Mouse (Mus musculus) layer of hippocampus, adult 9-11 months (tissue): Measurements from ENCODE around the gene Sh2d5.

Experiments
- DNase-seq: peaks from one replicate; pipeline ENCODE4 v3.0.0; 2022

Sh2d5 gene

DNA sequence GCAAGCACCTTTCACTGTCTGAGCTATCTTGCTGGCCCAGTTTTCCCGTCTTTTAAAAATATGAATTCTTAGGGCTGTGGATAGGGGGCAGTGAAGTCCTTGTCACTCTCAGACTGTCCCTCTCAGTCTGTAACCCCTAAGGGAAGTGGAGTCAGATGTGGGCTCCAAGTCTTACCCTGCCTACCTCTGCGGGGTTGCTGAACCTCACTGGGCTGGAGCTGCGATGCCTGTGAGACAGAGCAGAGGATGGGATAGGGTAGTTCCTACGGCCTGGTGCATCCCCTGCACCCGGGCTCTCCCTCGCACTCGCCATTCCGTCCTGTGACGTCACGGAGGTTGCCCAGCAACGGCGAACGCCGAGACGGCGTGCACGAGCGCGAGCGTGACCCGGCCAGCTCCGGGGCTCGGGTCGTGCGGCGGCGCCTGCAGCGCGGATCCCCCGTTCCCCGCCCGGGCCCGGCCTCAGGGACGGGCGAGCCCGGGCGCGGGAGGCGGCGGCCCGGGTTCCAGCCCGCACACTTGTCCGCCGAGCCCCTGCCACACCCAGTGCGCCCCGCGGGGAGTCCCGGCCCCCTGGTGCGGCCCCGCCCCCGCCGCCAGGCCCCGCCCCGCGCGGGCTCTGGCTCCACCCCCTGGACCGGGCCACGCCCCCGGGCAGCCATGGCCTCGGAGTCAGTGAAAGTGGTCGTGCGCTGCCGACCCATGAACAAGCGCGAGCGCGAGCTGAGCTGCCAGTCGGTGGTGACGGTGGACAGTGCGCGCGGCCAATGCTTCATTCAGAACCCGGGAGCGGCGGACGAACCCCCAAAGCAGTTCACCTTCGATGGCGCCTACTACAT lies 11.9 kb downstream of the Sh2d5 start:
- peak; percentile 87 for DNase-seq

DNA sequence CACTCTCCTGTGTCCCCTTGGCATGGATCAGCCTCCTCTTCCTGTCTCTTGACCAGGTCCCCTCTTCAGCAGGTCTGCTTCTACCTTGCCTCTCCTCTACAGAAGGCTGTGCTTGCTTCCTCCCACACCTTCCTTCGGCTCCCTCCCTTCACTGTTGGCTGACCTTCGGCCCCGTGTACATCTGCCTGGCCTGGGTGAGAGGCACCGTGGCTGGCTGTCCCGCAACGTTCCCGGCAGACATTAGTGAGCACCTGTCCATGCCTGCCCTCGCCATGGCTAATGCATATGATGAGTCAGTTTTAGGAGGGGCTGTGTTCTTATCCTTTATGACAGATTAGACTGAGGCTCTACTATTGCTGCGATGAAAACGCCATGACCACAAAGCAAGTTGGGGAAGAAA lies 17.7 kb downstream of the Sh2d5 start:
- DNase-seq: no peak

DNA sequence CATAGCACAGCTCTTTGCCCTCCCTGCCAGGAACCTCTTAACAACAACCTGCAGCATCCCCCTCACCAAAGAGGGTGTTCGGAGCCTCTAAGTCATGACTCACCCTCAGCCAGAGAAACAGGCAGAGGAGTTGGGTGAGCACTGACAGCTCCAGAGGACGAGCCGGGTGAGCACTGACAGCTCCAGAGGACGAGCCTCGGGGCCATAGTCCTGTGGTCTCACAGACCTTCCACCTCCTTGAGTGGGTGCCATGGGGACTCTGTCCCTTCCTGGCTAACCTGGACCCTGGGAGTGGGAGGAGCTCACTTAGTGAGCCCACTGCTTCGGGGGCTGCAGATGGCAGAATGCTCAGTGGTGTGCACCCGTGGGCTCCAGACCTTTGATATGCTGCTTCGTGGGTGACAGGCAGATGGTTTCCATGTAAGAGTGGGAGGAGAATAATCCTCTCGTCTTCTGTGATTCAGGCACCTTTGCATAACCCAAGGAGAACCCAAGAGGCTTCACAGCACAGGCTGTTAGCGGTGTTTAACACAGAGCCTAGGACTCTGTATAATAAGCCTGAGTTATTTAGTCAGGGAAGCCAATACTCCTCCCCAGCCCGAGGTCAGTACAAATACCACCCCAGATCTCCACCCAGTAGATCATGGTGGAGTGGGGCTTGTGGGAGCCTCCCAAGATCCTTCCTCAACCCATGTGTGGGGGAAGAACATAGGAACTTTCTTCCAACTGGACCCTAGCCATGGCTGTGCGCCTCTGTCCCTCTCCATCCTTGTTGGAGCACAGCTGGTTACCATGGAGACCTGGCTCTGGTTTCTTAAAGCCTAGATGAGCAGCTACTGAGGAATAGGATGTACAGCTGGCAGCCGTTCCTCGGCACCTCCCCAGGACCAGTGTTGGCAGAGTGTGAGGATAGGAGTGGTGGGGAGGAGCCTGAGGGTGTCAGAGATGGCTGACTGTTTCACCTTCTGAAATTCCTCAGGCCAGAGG lies 22.1 kb downstream of the Sh2d5 start:
- peak; percentile 72 for DNase-seq

DNA sequence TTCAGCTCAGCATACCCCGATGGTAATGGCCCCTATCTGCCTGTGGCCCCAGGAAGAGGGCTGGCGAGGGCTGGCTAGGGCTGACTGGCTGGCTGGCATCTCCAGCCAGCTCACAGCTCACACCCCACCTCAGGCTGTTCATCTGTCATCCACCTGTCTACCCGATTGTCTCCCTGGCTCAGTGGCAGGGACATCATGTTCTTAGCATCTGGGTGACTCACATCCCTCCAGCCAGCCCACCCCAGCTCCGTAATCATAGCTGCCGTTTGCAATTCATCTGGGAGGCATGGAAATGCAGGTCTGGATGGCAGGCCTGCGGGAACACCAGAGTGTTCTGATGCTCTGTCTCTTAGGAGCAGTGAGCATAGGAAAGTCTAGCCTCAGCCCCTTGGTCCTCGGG lies 28.1 kb downstream of the Sh2d5 start:
- DNase-seq: peak; percentile 39

DNA sequence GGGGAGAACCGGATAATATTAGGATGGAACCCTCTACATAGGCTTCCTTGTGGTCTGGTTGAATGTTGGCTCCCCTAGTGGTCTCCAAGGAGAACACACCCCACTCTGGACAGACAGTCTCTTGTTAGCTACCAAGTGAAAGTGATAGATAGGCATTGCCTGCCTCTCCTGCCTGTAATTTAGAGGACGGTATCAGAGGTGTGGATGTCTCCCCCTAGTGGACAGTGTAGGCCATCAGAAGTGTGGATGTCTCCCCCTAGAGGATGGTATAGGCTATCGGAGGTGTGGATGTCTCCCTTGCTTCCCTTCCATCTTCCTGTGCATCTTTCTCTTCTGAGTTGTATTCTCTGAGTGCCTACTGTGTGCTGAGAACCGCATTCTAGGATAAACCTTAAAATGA lies 32.6 kb downstream of the Sh2d5 start:
- peak; percentile 71 for DNase-seq

DNA sequence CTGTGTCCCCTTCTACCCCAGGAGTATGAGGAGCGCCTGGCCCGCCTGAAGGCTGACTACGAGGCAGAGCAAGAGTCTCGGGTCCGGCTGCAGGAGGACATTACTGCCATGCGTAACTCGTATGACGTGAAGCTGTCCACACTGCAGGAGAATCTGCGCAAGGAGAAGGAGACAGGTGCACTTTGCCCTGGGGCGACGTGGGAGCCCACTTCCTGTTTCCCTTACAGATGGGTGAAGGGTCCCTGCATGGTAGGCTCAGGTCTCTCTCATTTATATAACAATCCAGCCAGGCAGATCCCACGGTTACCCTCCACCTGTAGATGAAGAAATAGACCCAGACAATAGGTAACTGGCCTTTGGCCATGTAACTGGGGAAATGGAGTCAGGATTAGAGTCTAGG lies 36.2 kb downstream of the Sh2d5 start:
- no peak for DNase-seq

DNA sequence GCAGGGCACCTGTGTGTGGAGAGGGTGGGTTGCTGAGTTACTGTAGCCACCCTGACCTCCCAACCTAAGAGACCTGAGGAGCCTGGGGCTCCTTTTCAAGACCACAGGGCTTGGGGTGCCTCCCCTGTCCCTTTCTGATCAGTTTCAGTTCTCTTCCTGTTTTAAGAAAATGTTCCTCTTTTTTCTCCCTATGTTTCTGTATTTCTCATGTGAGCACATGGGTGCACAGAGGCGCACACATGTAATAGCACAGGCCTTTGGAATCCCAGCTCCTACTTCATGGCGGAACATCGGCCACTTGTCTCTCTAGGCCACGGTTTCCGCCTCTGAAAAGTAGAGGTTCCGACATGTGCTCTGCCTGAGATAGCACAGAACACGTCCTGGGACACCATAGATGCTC lies 38.5 kb downstream of the Sh2d5 start:
- no peak for DNase-seq

DNA sequence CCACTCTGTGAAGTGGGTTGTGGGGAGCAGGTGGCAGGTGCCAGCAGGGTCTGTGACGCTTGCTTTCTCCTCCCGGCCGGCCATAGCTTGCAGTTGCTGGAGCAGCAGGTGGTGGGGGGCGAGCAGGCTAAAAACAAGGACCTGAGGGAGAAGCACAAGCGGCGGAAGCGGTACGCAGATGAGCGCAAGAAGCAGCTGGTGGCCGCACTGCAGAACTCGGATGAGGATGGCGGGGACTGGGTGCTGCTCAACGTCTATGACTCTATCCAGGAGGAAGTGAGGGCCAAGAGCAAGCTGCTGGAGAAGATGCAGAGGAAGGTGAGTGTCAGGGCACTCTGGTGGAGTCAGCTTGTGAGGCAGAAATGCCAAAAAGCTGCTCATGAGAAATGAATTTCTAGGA lies 41.8 kb downstream of the Sh2d5 start:
- no peak for DNase-seq

DNA sequence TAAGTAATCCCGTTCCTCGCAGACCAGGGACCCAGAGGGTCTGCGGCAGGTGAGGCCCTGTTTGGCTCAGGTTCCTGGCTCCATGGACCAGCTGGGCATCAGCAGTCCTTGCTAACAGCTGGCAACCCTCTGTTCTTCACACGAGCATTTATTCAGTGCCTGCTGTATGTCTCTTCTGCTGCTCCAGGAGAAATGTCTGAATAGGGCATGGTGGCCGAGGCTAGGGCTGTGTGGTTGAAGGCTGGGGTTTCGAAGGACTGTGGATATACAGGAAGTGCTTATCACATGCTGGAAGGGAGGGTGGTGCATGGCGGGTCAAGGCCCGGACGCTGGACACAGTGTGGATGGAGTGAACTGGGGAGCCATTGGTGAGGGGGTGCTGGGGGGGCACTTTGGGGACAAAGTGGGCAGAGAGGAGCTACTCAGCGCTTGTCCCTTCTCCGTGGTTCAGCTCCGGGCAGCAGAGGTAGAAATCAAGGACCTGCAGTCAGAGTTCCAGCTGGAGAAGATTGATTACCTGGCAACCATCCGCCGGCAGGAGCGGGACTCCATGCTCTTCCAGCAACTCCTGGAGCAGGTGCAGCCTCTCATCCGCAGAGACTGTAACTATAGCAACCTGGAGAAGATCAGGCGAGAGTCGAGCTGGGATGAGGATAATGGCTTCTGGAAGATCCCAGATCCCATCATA lies 43.2 kb downstream of the Sh2d5 start:
- no peak for DNase-seq

DNA sequence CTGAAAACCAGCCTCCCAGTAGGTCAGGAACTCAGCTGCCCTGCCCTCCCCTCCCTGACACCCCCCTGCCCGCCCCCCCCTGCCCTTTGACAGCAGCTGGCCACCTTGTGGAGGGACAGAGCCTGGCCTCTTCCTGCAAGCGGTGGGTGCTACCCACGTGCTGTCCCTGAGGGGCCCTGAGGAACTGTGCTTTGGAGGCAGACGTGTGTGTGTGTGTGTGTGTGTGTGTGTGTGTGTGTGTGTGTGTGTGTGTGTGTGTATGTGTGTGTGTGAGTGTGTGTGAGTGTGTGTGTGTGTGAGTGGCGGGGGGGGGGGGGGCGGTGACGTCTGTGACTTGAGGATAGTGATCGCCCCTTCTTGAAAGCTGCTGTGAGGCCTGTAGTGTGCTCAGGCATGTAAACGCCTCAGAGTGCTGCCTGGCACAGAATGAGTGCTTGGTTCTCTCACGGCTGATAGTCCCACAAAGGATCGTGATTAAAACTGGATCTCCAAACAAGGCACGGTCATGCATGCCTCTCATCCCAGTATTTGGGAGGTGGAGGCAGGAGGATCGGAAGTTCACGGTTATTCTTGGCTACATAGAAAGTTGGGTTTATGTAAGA lies 43.8 kb downstream of the Sh2d5 start:
- DNase-seq: no peak

DNA sequence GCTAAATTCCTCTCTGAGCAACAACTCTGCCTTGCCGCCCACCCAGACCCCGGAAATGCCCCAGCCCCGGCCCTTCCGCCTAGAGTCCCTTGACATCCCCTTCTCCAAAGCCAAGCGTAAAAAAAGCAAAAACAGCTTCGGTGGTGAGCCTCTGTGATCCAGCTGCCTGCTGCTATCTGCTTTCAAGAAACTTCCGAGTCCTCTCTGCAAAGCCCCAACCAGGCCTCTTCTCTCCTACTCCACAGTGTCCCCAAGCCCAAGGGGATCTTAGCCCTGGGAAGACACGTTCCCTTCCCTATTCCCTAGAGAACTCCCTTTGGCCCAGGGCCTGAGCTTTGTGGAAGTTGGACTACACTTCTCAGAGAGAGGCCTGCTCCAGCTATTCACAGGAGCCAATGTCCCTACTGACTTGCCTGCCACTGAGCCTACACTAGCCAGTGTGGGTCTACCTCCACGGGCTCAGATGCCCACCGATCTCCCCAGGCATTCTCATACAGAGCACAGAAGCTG lies 51.1 kb downstream of the Sh2d5 start:
- DNase-seq: no peak

DNA sequence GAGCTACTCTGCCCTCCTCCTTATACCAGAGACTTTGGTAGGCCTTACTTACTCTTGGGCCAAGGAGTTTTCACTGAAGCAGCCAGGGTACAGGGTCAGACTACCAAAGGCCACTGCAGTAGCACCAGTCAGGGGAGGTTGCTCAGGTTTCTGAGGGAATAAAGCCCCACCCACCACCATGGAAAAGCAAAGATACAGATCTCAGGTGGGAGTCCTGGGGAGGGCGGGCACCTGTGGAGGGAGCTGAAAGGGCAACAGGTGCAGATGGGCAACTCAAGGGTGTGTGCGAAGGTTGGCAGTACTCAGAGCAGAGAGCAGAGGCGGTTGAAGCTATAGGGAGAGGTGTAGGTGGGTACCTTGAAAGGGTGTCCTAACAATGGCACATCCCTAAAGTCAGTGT lies 52.8 kb downstream of the Sh2d5 start:
- DNase-seq: no peak

DNA sequence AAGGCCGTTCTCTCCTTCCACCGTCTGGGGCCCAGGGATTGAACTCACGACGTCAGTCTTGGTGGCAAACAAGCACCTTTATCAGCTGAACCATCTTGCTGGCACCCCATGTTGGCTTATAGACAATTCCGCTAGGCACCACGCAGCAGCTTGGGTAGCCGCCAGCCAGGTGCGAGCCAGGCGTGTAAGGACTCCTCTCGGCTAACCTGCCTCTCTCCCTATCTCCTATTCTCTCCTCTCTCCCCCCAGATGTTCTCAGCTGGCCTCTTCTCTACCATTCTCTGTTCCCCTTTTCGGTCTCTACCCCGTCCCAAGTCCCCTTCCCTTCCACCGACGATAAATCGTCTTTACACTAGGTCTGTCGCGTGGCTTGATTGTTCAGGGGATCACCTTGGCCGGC lies 53.5 kb downstream of the Sh2d5 start:
- no peak for DNase-seq

DNA sequence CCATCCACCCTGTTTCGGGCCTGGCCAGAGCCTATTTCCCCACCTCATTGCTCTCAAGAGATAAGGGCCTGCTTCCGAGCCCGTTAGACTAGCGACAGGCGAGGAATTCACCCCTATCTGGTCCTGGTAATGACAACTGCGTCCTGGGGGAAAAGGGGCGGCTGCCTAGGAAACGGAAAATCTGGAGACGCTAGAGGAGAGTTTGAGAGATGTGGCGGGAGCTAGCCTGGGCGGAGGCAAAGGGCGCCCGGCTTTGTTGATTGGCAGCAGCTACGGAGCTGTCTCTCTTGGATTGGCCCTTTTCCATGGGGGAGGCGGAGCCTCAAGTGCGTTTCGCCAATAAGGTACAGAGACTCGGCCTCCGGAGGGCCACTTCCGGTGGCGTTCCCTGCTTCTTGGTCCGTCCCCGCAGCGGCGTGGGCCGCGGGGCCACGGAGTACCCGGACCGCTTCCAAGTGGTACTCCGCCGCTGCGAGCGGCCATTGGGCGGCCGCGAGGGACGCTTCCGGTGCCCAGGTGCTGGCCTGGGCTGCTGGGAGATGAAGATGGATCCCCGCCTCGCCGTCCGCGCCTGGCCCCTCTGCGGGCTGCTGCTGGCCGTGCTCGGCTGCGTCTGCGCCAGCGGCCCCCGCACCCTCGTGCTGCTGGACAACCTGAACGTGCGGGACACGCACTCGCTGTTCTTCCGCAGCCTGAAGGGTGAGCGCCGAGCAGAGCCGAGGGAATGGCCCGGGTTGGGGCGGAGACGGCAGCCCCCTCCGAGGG lies 54.3 kb downstream of the Sh2d5 start, which contains the start of gene Ddost:
Ddost (plus strand) TSS at position 391 of the 765 bp plus-strand sequence.
- DNase-seq: peak; percentile 99

DNA sequence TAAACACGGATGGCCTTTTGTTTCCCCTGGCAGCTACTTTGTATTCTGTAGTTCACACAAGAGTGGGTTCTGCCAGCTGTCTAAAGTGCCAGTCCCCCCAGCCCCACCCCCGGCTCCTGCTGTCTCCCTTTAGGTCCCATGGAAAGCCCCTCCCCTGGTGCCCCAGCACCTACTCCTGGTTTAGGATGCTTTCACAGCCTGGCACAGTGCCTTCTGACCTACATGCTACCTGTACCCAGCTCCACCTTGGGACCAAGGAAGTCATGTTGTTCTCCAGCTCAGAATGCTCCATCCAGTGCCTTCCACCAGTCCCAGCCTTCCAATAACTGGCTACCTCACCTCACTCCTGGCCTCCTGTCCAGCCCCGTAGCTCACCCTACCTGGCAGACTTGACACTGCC lies 56.8 kb downstream of the Sh2d5 start:
- no peak for DNase-seq

DNA sequence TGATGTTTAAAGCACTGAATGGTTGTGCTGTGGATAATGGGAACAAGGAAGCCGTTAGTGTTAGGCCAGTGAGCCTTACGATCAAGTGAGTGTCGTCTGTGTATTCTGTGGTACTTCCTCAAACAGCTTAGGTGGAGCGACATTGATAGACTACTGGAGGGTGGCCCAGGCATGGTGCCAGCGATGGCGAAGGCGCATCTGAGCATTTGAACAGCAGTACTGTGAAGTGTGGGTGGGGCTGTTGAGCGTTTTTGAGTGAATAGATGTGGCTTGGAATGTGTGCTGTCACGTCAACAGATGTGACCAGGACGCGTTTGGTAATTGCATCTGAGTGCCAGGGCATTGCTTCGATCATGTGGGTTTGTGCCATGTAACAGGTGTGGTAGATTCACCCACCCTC lies 57.5 kb downstream of the Sh2d5 start:
- DNase-seq: no peak

DNA sequence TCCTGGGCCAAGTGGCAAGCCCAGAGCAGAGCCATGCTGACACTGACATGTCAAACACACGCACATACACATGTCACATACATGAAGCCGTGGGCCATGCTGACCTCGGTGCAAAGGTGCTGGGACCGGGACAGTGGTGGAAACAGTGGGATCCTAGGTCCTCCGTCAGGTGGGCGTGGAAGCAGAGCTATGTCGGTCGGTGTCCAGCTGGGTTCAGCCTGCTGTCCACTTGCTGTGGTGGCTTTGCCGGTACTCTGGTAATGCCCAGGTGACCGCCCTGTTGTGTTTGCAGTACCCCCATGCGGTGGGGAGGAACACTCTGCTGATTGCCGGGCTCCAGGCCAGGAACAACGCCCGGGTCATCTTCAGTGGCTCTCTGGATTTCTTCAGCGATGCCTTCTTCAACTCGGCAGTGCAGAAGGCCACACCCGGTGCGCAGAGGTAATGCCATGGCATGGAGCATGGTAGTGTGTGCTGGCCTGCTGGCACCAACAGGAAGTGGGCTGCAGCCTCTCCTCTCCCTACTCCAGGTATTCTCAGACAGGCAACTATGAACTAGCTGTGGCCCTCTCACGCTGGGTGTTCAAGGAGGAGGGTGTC lies 60.2 kb downstream of the Sh2d5 start:
- no peak for DNase-seq
